Mouse (Mus musculus) monocyte, adult 2 months (primary cell): Measurements from ENCODE around the gene Ppp2r3c.
"Not testable (repeated sequence)": the region's sequence is repeated elsewhere in the genome, so short reads cannot be mapped to it uniquely, and the experiment has no call there.

Source experiments
- DNase-seq, 2 experiments: peaks; one replicate each; pipeline ENCODE4 v3.0.0; 2022; ENCODE audit warnings: low spot score in 2 of 2, low read depth in 1 of 2

Ppp2r3c gene

GRCm38 (mm10) chr12:55277583-55277982, 25.2 kb downstream of the Ppp2r3c start:
- not testable (repeated sequence) for DNase-seq

GRCm38 (mm10) chr12:55272243-55272642, 30.6 kb downstream of the Ppp2r3c start:
- DNase-seq = no peak

GRCm38 (mm10) chr12:55263385-55263784, 39.4 kb downstream of the Ppp2r3c start:
- not testable (repeated sequence) for DNase-seq

- DNase-seq = not testable (repeated sequence)
Measured at GRCm38 (mm10) chr12:55261950-55262349, 40.8 kb downstream of the Ppp2r3c start.

- not testable (repeated sequence) for DNase-seq
Measured at GRCm38 (mm10) chr12:55242243-55242642, 60.6 kb downstream of the Ppp2r3c start.

- peak in 1 of 2 experiments; percentile 1 for DNase-seq
Measured at GRCm38 (mm10) chr12:55230520-55230861, 72.3 kb downstream of the Ppp2r3c start.

GRCm38 (mm10) chr12:55229626-55230519, 72.9 kb downstream of the Ppp2r3c start, which contains the start of gene Srp54c:
Srp54c (plus strand) TSS chr12:55230168.
- not testable (repeated sequence) for DNase-seq
